ENCODE assay signal across 12 mouse cellular contexts in the genomic region with DNA sequence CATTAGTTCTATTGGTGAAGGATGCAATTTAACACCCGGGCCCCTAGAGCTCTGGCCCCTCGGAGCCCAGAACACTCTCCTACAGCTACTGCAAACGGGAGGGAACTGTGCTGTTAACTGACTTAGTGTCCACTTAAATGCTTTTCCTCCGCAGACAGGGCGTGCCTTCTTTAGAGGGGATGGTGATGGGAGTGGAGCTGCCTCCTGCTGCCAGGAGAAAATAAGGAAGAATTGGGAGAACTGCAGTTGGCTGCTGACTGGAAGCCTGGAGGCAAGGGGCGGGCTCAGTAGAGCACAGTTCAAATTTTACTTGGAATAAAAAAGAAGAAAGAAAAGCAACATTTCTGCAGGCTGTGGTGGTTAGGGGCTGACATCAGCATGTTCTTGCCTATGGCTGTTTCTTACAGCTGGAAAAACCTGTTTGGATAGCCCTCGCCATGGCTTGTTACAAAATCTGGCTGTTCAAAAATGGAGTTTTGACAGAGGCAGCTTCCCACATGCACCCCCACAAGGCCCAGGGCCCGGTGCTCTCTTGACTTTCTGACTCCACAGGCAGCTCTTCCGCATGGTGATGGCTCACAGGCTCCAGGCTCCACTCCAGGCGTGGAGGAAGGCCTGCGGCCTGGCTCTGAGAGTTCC. TPM values are rescaled to one million over a fixed set of nuclear protein-coding genes. Genes with fewer than 3 reads are reported as not detected.
DNase-seq lines count a peak whose midpoint lies in the region; ATAC-seq lines count a peak whose summit lies in the region.
"Had no signal": no experiment of that assay in that cellular context is flagged by ENCODE, and none has a peak within 500 bp of the region (broad histone marks: within the 10 kb centered on the region; RNA-seq: fewer than 3 reads in every experiment).

No protein-coding gene starts in this region.

- peaks cover 55% of the 10 kb centered on the region for H3K4me1 ChIP-seq in kidney, embryonic 15.5 days
- peaks cover 64% of the 10 kb centered on the region for H3K4me1 ChIP-seq in heart, embryonic 10.5 days
- H3K4me1 ChIP-seq in lung, embryonic 16.5 days (replicated peaks; ENCODE audit: control insufficient read depth, insufficient read depth, low read length): peaks cover 7% of the 10 kb centered on the region

- H3K27me3 ChIP-seq in kidney, embryonic 15.5 days: no peaks in the 10 kb centered on the region
- no peaks in the 10 kb centered on the region for H3K27me3 ChIP-seq in heart, embryonic 10.5 days (ENCODE audit: insufficient read depth, poor library complexity, severe bottlenecking)
- H3K27me3 ChIP-seq in lung, embryonic 16.5 days (ENCODE audit: control insufficient read depth, insufficient read depth, low read depth, low read length): no peaks in the 10 kb centered on the region
- H3K27me3 ChIP-seq: megakaryocyte, embryonic 14.5 days; neural tube, embryonic 12.5 days had no signal

- H3K9me3 ChIP-seq in kidney, embryonic 15.5 days (replicated peaks): no peaks in the 10 kb centered on the region
- H3K9me3 ChIP-seq in heart, embryonic 10.5 days: no peaks in the 10 kb centered on the region
- H3K9me3 ChIP-seq in lung, embryonic 16.5 days (ENCODE audit: control insufficient read depth, low read length): no peaks in the 10 kb centered on the region
- H3K9me3 ChIP-seq: megakaryocyte, embryonic 14.5 days; neural tube, embryonic 12.5 days had no signal

- H3K9ac ChIP-seq in kidney, embryonic 15.5 days: no peak overlapping the region
- H3K9ac ChIP-seq in lung, embryonic 16.5 days (ENCODE audit: low read length): no peak overlapping the region
- H3K9ac ChIP-seq: neural tube, embryonic 12.5 days had no signal

- H3K4me3 ChIP-seq in kidney, embryonic 15.5 days (replicated peaks): no peak overlapping the region
- no peak overlapping the region for H3K4me3 ChIP-seq in heart, embryonic 10.5 days
- H3K4me3 ChIP-seq in lung, embryonic 16.5 days (ENCODE audit: low read length): no peak overlapping the region
- H3K4me3 ChIP-seq: left cerebral cortex, adult 2 months; megakaryocyte, embryonic 14.5 days; neural tube, embryonic 12.5 days had no signal

- no peak for ATAC-seq in kidney, embryonic 15.5 days (replicated peaks; ENCODE audit: low FRiP score)
- ATAC-seq in lung, embryonic 16.5 days (ENCODE audit: low read depth): peak; percentile 48
- ATAC-seq: hindbrain, postnatal 0 days had no signal

- WGBS in kidney, embryonic 15.5 days: 70% methylated on average over 11 of the region's 11 CpGs
- WGBS in heart, embryonic 10.5 days: 64% methylated on average over 11 of the region's 11 CpGs
- WGBS in lung, embryonic 16.5 days: 65% methylated on average over 11 of the region's 11 CpGs

- peaks cover 79% of the 10 kb centered on the region for H3K36me3 ChIP-seq in kidney, embryonic 15.5 days
- peaks cover 67% of the 10 kb centered on the region for H3K36me3 ChIP-seq in heart, embryonic 10.5 days
- peaks cover 12% of the 10 kb centered on the region for H3K36me3 ChIP-seq in lung, embryonic 16.5 days (ENCODE audit: control insufficient read depth, insufficient read depth, low read length)

- H3K27ac ChIP-seq in kidney, embryonic 15.5 days: peak overlapping the region; percentile 41
- peak overlapping the region; percentile 79 for H3K27ac ChIP-seq in heart, embryonic 10.5 days
- H3K27ac ChIP-seq in lung, embryonic 16.5 days (ENCODE audit: low read length): 0 out of 2 replicates have a peak overlapping the region, but pooled peaks have one; percentile 24
- H3K27ac ChIP-seq: hindbrain, postnatal 0 days; left cerebral cortex, adult 2 months; neural tube, embryonic 12.5 days had no signal

- H3K4me2 ChIP-seq in kidney, embryonic 15.5 days: no peak overlapping the region
- H3K4me2 ChIP-seq in lung, embryonic 16.5 days (ENCODE audit: low read depth, low read length): no peak overlapping the region
- H3K4me2 ChIP-seq: neural tube, embryonic 12.5 days had no signal

- DNase-seq in kidney, adult 11 months: no peak
- peak; percentile 49 for DNase-seq in ZHBTc4 (ENCODE audit: low read depth, low spot score)
- DNase-seq in heart, embryonic 10.5 days (ENCODE audit: low spot score): no peak
- DNase-seq in left cerebral cortex, adult 9 months (ENCODE audit: low spot score in 2 of 2): no peak
- no peak for DNase-seq in layer of hippocampus, adult 9-11 months
- DNase-seq in right cerebral cortex, adult 2 months (ENCODE audit: low spot score in 2 of 2): no peak

RNA-seq across cellular contexts. Expression of a gene that starts 31.2 kb away (rescaled TPM):
- polyA plus RNA-seq in kidney, embryonic 15.5 days (2015; fragmentation: Nextera tagmentation; extraction: Ambion mirVana): 182 and 184 TPM in 2 replicates
- 121 and 125 TPM in 2 replicates for polyA plus RNA-seq in heart, embryonic 10.5 days (2016; fragmentation: Nextera tagmentation; extraction: Ambion mirVana)
- 154 and 168 TPM in 2 replicates for polyA plus RNA-seq in lung, embryonic 16.5 days (2015; fragmentation: Nextera tagmentation; extraction: Ambion mirVana)

Comparison
In these comparisons a context has a peak if more than half of its experiments do, and no peak if none do; other contexts are left out.
1. H3K27ac ChIP-seq: peak in every context shown above with its lines; median percentile 79 in heart, embryonic 10.5 days; 41 in kidney, embryonic 15.5 days; 24 in lung, embryonic 16.5 days.